Mouse (Mus musculus) adrenal gland, adult (tissue): Measurements from ENCODE around the gene D430041D05Rik.

Experiments used
- DNase-seq, 2 experiments: peaks; one replicate each; pipeline ENCODE4 v3.0.0; 2022 to 2023; ENCODE audit warnings: low spot score in 1 of 2; ENCODE audit not compliant: inconsistent age in 2 of 2

Gene D430041D05Rik

DNA sequence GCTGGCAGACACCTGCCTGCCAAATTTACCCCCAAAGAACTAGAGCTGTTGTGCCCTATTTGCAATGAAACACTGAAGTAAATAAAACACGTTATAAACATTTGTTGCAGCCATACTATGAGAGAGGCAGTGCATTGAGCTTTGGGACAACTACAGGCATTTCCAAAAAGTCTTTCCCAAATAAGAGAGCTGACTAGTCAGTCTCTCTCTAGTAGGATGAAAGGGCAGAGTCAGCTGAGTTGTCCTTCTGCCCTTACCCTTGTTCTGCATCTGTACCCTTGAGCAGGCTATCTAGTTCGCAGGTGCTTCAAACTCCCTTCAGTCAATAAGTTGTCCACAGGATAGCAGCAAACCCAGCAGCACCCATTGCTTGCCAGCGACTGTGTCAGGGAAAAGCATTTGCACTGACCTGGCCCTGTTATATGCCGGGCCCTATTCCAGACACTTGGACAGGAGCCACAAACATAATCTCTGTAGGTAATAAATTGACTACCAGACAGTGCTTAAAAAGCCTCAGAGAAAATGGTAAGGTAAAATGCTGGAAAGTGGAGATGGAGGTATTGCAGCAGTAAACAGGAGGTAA, at the start of gene D430041D05Rik:
D430041D05Rik (minus strand) TSS at position 51 of the 583 bp plus-strand sequence.
- DNase-seq = peak in 1 of 2 experiments; percentile 47

DNA sequence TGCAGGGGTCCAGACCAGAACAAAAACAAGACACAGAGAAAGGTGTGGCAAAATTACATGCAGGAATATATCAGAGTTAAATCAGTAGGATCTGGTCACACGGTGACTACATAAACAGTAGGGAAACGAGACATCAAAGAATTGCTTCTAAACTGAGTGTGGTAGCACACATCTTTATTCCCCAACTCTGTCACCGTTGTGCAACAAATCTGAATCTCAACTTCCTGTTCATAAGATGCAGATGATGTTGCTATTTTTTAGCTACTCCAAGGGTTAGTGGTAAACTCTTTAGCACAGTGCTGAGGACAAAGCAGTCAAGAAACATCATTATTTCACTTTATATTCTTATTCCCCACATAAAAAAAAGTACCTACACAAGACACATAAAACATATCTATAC, 49.2 kb upstream of the D430041D05Rik start:
- no peak for DNase-seq

DNA sequence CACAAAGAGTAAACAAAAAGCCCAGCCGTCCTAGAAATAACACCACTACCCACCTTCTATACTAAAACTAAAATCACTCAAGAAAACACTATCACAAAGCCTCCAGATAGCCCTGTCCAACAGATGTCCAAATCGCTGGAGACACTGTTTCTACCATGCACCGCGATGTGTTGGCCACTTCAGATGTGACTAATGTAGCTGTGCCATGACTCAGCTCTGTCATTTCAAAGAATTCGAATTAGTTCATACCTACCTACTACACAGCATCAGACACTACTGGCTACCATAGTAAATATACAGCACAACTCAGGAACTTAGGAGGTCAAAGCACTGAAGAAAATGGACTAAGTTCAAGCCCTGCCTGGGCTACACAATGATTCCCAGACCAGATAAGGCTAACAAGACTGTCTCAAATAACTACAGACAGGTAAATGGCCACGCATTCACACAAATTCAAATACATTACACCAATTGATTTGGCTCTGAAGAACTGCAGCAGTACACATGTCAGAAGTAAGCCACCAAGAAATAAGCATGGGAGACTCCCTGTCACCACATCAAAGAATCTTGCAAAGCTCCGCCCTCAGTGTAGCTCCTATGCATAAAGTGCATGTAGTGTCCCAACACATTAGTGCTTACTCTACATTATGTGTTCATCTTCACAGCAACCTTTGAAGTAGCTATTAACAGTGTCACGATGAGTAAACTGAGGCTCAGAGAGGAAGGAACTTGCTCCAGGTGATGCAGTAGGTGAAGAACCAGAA, 47.9 kb upstream of the D430041D05Rik start:
- DNase-seq = peak in 1 of 2 experiments; percentile 74

DNA sequence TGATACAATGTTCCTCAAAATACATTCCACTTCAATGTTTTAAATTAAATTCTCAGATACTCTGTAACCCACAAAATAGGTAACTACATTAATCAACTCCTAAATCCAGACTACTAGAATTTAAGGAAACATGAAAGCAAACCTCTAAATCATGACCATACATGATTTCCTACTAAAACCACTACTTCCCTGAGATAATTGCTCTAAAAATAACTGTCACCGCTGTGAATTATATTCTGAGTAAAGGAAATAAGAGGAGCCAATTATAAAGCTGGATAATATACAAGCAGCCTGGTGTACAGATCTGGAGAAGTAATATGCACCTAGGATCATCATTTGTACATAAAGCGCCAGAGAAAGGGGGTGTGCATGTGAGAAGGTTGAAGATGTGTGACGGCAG, 46.3 kb upstream of the D430041D05Rik start:
- no peak for DNase-seq

DNA sequence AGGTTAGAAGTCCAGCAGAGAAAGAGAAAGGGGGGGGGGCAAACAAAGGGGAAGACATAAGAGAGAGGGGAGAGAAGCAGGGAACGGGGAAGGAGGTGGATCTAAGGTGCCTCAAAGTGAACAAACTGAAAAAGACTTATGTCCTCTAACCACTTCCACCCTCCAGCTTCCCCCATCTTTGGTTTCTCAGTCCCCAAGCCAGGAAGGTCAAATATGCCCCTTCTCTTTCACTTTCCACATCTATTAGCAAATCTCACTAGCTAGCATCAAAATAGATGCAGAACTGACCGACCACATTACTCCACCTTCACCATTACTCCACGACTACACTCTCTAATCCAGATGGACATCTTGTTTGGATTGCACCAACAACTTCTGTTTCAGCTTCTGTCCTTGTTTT, 39.9 kb upstream of the D430041D05Rik start:
- DNase-seq = no peak

DNA sequence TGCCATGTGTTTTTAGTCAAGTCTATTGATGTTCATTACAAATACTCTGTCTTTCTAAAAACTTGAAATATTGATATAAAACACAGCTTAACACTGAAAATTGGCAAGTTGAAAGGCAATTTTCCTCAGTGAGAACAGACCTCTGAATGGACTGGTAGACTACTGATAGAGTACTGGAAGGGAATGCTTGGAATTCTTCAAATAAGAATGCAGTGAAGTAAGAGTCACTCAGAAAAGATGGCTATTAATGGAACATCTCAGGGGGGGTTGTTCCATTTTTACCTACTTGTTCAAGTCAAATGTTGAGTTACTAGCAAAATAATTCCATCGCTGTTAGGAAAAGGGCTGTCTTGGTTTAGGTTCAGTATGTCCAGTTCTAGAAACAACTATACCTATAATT, 38.4 kb upstream of the D430041D05Rik start:
- no peak for DNase-seq

DNA sequence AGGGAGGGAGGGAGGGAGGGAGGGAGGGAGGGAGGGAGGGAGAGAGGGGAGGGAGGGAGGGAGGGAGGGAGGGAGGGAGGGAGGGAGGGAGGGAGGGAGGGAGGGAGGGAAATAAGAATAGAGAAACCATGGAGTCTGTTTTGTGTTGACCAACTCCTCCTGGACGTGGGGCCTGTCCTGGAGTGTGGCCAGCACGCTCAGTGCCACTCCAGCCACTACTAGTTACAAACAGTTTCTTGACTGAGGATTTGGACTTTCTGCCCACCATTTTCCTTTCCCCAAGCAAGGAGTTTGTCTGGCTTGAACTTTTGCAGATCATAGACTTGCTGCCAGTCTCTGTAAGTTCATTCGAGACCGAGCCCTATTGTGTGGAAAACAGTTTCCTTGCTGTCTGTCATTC, 37.4 kb upstream of the D430041D05Rik start:
- no peak for DNase-seq

DNA sequence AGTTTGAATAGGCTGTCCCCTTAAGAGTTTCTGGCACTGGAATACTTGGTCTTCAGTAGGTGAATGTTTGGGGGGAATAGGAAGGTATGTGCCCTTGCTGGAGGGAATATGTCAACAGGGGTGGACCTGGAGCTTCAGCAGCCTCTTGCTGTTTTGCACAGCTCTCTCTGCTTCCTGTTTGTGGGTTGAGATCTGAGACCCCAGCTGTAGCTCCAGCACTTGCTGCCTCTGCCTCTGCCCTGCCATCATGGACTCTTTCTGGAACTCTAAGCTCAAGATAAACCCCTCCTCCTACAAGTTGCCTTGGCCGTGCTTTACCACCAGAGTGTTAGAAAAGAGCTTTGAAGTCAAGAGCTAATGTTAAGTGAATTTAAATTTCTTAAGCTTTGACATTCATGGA, 35.2 kb upstream of the D430041D05Rik start:
- no peak for DNase-seq

DNA sequence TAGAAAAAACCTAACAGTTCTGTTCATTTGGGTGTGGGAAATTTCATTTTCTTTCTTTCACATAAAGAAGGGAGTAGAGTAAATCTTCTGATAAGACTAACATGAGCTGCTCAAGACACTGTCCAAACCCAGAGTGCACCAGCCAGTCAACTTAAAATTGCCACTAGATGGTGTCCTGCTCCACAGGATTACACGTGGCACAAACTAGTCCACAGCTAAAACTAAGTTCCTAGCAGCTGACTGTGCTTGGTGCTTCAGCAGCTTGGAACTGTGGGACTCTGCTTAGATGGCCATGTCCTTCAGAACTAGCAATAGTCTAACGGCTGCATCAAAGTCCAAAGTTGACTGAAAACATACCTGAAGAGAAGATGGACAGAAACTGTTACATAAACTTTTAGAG, 34.0 kb upstream of the D430041D05Rik start:
- DNase-seq = peak; percentile 76 to 91

DNA sequence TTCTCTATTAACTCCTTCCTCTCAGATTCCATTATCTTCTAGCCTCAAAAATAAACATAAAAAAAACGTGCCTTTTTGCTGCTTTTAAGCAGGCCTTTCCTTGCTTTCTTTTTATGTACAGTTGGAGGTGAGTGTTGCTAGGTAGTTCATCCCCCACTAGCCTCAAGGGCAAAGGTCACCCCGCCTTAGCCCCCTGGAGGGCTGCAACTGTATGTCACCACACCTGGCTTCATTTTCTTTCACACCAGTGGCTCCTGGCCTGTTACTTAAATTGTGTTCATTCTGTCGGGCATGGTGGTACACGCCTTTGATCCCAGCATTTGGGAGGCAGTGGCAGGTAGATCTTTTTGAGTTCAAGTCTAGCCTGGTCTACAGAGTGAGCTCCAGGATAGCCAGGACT, 31.5 kb upstream of the D430041D05Rik start:
- DNase-seq = no peak

DNA sequence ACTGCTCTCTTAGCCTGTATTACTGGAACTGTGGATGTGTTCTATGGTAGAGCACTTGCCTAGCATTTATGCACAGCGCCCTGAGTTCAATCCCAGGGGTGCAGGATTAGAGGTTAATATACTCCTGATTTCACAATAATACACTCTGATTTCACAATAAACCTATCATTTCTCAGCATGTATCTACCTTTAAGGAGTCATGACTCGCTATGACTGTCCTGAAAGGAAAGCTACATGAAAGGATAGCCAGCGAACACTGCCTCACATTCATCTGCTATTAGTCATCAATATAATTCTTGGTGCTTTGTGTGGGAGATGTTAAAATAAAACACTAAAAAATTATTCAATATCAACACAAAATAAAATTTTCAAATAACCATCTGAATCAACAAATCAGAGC, 25.4 kb upstream of the D430041D05Rik start:
- no peak for DNase-seq

DNA sequence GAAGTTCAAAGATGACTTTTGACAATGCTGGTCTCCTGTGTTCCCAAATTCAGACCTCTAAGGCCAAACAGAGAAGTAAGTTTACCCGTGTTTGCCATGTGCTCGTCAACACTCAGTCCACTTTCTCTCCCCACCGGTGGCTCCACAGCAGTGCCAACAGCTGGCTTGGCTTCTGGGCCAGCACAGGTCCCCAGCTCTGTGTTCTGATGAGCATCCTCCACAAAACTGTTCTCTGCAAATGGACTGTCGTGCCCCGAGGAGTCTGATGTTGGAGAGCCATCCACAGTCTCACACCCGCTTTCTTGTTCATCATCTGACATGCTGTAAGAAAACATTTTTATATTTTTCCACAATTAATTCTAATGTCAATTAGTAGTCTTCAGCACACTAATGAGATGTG, 20.3 kb upstream of the D430041D05Rik start:
- no peak for DNase-seq

DNA sequence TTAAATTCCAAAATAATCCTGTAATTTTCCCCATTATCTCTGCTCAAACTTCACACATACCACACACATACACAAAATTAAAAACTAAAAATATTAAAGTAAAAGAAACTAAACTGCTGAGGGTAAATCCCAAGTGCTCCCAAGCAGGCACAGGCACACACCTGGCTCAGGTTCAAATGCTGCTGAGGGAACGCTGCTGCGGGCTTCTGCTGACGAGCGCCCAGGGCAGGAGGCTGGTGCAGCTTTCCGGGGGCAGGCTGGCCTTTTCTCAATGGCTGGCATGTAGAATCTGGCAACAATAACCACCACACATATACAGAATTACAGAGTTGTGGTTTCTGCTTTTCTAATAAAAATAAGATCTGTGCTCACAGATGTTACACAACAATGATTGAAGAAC, 19.8 kb upstream of the D430041D05Rik start:
- no peak for DNase-seq

DNA sequence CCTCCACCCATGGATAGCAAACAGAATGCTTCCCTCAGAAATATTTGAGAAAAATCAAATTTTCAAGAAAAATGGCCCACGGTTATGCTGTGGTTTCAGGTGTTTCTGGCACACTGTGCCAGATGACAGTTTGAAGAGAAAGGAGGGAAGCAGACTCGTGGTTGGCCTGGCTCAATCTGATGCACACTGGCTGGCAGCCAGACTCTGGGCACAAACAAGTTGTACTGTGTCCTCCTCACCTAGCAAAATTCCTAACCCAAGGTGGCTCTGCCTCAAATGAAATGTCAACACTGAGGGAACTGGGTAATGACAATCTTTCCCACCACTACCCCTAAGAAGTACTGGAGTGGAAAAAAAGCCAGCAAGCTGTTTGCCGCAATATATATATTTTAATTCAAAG, 15.3 kb upstream of the D430041D05Rik start:
- no peak for DNase-seq

DNA sequence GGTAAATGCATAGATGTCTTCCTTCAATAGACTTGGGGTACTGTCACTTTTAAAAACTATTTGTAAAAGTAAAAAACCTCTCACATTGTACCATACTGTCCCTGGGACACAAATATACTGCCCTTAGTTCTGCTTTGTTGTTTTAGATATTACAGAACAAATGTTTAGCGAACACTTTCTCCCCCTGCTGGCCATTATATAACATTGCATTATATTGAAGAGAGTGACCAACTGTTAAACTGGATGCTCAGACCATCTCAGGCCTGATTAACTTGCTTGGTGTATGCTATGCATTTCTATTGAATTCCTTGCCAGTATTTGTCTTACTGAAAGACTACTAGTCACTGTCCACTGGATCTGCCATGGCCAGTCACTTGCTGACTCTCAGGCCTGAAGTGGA, 11.4 kb upstream of the D430041D05Rik start:
- DNase-seq = peak in 1 of 2 experiments; percentile 77

DNA sequence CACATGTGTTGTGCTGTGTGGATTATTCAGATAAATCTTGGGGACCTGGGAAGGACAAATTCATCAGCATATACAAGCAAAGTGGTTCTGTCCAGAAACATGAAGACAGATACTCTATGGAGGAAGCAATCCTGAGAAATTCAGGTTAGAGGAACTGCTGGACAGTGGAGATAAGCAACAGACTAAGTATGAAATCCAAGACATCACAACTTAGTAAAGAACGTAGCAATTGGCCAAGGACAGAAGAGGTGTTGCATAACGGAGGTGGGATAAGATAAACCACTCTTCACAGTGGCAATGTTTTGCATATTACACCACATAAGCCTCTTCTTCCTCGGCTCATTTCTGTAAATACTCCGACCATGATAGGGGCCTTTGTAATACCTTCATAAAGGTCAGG, 10.0 kb upstream of the D430041D05Rik start:
- no peak for DNase-seq

DNA sequence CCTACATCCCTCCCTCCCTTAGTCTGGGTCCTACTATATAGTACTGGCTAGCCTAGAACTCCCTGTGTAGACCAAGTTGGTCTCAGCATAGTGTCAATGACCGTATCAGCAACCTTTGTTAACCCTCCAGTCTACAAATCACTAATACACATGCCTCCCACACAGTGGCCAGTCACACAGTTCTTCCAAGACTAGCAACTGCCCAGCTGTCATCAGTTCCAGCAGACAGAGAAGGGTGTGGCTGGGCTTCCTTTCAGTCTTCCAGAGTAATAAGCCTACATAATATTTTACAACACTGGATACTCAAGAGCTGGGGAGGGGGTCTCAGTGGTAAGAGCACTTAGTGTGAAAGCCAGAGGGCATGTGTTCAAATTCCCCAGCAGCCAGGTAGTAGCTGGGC, 9.2 kb upstream of the D430041D05Rik start:
- DNase-seq = no peak

DNA sequence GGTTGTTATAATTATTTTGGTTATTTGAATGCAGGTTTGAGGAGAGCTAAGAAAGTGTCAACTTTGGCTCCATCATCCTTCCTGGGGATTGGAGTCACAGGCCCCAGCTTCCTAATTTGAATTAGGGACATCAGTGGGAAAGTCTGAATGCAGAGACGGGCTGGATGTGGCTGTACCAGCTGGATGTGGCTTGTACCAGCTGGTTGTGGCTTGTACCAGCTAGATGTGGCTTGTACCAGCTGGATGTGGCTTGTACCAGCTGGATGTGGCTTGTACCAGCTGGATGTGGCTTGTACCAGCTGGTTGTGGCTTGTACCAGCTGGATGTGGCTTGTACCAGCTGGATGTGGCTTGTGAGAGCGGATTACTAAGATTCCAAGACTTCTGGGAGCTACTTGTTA, 8.6 kb upstream of the D430041D05Rik start:
- no peak for DNase-seq

DNA sequence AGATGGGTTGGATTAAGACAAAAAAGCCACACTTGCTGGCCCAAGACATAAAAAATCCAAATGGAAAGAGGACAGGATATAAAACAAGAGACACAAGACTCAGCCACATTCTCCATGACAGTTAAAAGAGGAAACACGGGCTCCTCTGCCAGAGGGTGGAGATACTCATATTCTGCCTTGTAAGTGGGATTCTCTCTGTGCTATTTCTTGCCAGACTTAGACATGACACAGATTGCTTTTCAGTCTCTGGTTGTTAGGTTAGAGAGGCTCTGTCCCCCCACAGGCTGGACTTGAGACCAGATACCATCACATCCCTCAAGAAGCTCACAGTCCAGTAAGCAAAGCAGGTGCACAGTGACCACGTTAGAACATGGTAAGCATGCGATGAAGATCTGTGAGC, 2.2 kb upstream of the D430041D05Rik start:
- DNase-seq = no peak

DNA sequence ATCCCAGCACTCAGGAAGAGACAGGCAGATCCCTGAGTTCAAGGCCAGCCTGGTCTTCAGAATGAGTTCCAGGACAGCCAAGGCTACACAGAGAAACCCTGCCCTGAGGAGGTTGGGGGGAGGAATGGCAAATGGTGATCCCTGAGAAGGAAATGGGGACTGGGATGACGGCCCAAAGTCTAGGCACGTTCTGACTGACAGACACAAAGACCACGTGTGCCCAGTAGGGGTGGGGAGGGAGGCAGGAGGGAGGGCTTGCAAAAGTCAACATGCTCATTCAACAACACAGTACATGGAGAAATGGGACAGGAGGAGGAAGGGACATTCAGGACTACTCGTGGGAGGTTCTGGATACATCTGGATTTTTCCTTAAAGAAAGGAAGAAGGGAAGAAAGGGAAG, 1.7 kb upstream of the D430041D05Rik start:
- no peak for DNase-seq

DNA sequence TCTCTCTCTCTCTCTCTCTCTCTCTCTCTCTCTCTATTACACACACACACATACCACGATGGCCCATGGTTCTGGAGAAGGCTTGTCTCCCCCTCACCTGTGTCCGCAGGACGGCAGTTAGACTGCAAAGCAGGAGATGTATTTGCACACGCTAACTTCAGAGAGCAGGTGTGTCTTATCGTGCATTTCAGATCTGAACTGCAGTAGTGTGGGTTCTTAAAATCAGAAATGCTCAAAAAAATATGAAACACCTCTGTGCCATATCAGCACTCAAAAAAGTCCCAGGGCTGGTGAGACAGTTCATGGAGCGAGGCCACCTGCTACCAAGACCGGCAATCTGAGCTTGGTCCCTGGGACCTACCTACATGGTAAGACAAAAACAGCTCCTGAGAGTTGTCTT, 993 bp upstream of the D430041D05Rik start:
- DNase-seq = no peak

DNA sequence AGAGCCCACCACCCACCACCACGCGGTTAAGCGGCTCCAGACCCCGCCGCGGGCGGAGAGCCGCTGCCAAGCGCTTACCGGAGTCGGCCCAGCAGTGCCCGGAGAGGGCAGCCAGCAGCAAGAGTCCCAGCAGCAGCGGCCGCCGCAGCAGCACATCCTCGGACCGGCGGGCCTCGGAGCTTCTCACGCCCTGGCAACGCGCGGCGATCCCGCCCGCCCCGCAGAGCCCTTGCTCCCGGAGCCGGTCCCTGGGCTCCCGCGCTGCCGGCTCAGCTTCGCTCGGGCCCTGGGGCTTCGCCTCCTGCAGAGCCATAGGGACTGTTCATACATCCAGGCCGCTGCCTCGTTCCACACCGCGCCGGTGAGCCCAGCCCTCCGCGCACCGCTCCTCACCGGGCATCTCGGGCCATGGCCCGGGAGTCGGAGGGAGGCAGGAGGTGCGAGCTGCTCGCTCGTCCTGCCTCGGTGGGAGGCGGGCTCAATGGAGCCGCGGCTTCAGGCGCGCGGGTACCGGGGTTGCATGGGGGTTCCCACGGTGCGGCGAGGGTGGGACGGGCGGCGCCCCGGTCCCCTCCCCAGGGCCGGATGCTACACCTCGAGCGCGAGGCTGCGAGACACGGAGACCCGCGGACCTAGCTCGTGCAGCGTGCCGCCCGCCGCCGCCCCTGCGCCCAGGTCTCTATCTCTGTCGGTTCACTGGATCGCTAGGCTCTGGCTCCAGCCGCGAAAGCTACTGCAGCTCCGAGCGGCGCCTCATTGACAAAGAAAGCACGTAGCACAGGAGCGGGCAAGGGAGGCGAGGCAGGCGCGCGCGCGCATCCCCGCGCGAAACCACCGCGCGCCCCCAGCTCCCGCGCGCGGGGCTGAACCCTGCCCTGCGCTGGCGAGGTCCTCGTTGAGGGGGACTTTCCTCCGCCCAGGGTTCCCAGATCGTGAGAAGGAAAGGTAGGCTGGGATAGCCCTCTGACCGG, 677 bp downstream of the D430041D05Rik start:
- DNase-seq = peak; percentile 68 to 88
